Mouse (Mus musculus): ENCODE data around the gene Cacna2d3.

The Cacna2d3 gene

DNA sequence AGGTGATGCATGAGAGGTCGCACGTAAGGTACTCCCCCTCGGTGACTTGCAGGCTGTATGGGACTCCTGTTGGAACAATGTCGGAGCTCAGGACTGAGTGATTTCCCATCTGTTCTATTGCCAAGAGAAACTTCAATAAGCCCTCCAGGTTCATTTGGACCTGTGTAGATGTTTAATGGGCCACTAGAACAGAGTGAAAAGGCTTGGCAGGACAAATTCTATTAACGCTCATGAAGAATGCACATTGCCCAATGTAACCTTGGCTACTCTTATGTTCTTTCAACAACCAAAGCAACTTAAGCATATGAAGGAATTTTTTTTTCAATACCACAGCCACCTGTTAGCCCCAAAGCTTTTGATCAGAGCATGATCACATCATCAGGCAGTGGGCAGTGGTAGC lies 451.1 kb downstream of the Cacna2d3 start:
- H3K4me1 ChIP-seq (replicated peaks; ENCODE audit: low read depth, low read length), result peaks cover 29% of the 10 kb centered on the region
- H3K27me3 ChIP-seq (ENCODE audit: insufficient read depth, low read length), result no peaks in the 10 kb centered on the region
- H3K9me3 ChIP-seq (ENCODE audit: low read length), result no peaks in the 10 kb centered on the region
- TF ChIP-seq POU5F1 (IDR thresholded peaks at IDR 0.05; ENCODE audit: borderline replicate concordance, low read length) (no peak), CTCF (conservative IDR thresholded peaks at IDR 0.05; ENCODE audit: low read length) (no peak), NANOG (IDR thresholded peaks at IDR 0.05; ENCODE audit: borderline replicate concordance, low read length) (no peak)
- H3K4me3 ChIP-seq (replicated peaks; ENCODE audit: low read length), result no peak overlapping the region
- no peaks in the 10 kb centered on the region for H3K36me3 ChIP-seq (ENCODE audit: insufficient read depth, low read length)

DNA sequence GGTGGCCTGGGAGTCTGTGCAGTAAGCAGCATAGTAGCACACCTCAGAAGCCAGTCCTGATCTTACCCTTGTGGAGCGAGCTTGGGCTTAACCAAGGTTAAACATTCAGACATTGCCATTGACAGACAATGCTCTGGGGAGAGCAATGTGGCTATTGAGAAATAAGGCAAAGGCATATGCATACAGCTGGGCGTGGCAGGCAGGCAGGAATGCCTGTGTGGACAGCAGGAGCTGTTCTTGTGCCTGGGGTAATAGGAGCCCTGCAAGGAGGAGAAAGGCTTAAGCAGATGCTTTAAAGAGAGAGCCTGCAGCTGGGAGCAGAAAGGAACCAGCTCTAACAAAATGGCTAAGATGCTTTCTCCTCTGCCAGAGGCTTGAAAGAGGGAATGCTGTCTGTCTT lies 451.8 kb downstream of the Cacna2d3 start:
- H3K27me3 ChIP-seq (ENCODE audit: insufficient read depth, low read length), result no peaks in the 10 kb centered on the region

DNA sequence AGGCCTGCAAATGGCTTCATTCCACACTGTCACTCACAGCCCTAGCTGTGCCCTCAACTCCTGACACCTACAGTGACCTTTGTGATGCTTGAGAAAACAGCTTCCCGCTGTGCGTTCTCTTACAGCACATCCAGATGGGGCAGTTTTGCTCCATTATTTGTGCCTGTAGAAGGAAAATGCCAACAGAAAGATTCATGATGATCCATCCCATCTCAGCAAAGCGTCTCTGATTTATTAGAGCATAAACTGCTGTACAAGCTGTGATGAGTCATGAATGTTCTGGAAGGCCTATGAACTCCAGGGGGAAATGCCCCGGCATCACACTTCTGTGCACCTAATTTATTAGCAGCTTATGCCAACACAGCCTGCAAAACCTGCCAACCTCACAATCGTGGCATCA lies 453.1 kb downstream of the Cacna2d3 start:
- Histone ChIP-seq H3K4me1 (replicated peaks; ENCODE audit: low read depth, low read length) (peaks cover 29% of the 10 kb centered on the region), H3K27me3 (ENCODE audit: insufficient read depth, low read length) (no peaks in the 10 kb centered on the region), H3K4me3 (replicated peaks; ENCODE audit: low read length) (no peak overlapping the region), H3K9me3 (ENCODE audit: low read length) (no peaks in the 10 kb centered on the region), H3K36me3 (ENCODE audit: insufficient read depth, low read length) (no peaks in the 10 kb centered on the region)
- TF ChIP-seq POU5F1 (IDR thresholded peaks at IDR 0.05; ENCODE audit: borderline replicate concordance, low read length), result no peak
- TF ChIP-seq NANOG (IDR thresholded peaks at IDR 0.05; ENCODE audit: borderline replicate concordance, low read length), result peak; percentile 57; the same call in 1 of the 2 replicates
- TF ChIP-seq CTCF (conservative IDR thresholded peaks at IDR 0.05; ENCODE audit: low read length), result no peak

More for the DNA sequence above, 451.8 kb downstream of the Cacna2d3 start:
- no peaks in the 10 kb centered on the region for H3K9me3 ChIP-seq (ENCODE audit: low read length)
- TF ChIP-seq POU5F1 (IDR thresholded peaks at IDR 0.05; ENCODE audit: borderline replicate concordance, low read length) (no peak), NANOG (IDR thresholded peaks at IDR 0.05; ENCODE audit: borderline replicate concordance, low read length) (no peak), CTCF (conservative IDR thresholded peaks at IDR 0.05; ENCODE audit: low read length) (no peak)
- H3K4me3 ChIP-seq (replicated peaks; ENCODE audit: low read length), result no peak overlapping the region
- H3K4me1 ChIP-seq (replicated peaks; ENCODE audit: low read depth, low read length), result peaks cover 29% of the 10 kb centered on the region
- no peaks in the 10 kb centered on the region for H3K36me3 ChIP-seq (ENCODE audit: insufficient read depth, low read length)

DNA sequence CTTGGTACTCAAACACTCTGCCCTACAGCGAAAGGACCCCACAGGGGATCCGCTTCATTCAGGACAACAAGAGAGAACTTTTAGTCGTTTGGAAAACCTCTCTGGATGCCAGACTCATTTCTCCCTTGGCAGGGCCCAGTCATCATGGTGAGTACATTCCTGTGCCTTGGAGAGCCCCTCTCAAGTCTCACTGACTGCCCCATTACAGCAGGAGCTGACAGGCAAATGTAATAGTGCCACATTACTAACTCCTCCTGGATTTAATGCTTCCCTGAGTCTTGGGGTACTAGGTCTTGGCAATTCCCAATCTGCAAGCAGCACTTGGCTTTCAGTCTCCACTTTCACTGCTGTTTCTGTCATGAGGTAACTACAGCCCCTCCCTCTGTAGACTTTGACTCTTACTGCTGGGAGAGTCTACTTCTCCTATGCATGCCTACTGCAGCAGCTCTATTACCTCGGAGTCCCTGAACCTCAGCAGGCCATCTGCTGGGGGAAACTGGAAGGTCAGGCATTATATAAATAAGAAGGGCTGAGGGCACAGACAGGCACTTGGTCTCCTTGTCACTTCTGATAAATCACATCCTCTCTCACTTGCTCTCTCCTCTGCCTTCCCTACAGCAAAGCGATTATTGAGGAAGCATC lies 454.3 kb downstream of the Cacna2d3 start:
- Histone ChIP-seq H3K27me3 (ENCODE audit: insufficient read depth, low read length) (no peaks in the 10 kb centered on the region), H3K4me3 (replicated peaks; ENCODE audit: low read length) (no peak overlapping the region), H3K4me1 (replicated peaks; ENCODE audit: low read depth, low read length) (peaks cover 29% of the 10 kb centered on the region), H3K9me3 (ENCODE audit: low read length) (no peaks in the 10 kb centered on the region), H3K36me3 (ENCODE audit: insufficient read depth, low read length) (no peaks in the 10 kb centered on the region)
- peak; percentile 19 for TF ChIP-seq CTCF (conservative IDR thresholded peaks at IDR 0.05; ENCODE audit: low read length)
- TF ChIP-seq NANOG (IDR thresholded peaks at IDR 0.05; ENCODE audit: borderline replicate concordance, low read length), result no peak

DNA sequence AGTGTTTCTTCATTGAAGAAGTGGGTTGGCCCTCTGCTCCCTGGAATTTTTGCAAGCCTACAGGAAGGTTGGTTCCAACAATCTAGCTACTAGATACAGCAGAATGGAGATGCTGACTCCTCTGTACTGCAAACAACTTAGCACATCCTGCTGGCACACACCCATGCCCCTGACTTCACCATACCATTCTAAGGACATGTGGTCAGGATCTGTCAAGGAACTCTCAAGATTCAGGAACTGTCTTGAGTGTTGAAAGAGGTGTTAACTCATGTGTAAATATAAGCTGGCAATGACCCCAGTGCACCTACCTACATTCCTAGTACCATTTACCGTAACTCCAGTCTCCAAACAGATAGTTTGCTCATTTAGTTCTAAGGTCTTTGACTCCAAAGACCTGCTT lies 461.0 kb downstream of the Cacna2d3 start:
- H3K36me3 ChIP-seq (ENCODE audit: insufficient read depth, low read length), result no peaks in the 10 kb centered on the region
- no peaks in the 10 kb centered on the region for H3K9me3 ChIP-seq (ENCODE audit: low read length)
- TF ChIP-seq CTCF (conservative IDR thresholded peaks at IDR 0.05; ENCODE audit: low read length), result no peak
- no peak for TF ChIP-seq NANOG (IDR thresholded peaks at IDR 0.05; ENCODE audit: borderline replicate concordance, low read length)
- no peak for TF ChIP-seq POU5F1 (IDR thresholded peaks at IDR 0.05; ENCODE audit: borderline replicate concordance, low read length)
- no peaks in the 10 kb centered on the region for H3K4me1 ChIP-seq (replicated peaks; ENCODE audit: low read depth, low read length)
- no peaks in the 10 kb centered on the region for H3K27me3 ChIP-seq (ENCODE audit: insufficient read depth, low read length)
- H3K4me3 ChIP-seq (replicated peaks; ENCODE audit: low read length), result no peak overlapping the region

DNA sequence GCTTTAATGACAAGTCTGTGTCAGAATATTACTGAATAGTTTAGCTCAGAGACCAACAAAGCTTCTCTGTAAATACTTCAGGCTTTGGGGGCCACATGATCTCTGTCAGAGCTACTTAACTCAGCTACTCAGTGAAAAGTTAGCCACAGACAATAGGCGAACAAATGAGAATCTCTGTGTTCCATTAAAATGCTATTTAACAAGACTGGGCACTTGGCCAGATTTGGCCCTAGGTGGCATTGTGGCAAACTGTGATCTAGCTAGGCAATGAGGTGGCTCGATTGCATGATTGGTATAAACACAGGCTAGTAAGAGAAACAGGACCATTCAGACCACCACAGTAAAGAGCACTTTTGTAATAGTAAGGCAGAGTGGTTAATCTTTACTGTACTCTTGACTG lies 478.1 kb downstream of the Cacna2d3 start:
- Histone ChIP-seq H3K4me1 (replicated peaks; ENCODE audit: low read depth, low read length) (no peaks in the 10 kb centered on the region), H3K36me3 (ENCODE audit: insufficient read depth, low read length) (no peaks in the 10 kb centered on the region), H3K4me3 (replicated peaks; ENCODE audit: low read length) (no peak overlapping the region), H3K9me3 (ENCODE audit: low read length) (peaks cover 8% of the 10 kb centered on the region; the same call in 1 of the 2 replicates), H3K27me3 (ENCODE audit: insufficient read depth, low read length) (no peaks in the 10 kb centered on the region)
- TF ChIP-seq NANOG (IDR thresholded peaks at IDR 0.05; ENCODE audit: borderline replicate concordance, low read length) (no peak), POU5F1 (IDR thresholded peaks at IDR 0.05; ENCODE audit: borderline replicate concordance, low read length) (no peak), CTCF (conservative IDR thresholded peaks at IDR 0.05; ENCODE audit: low read length) (no peak)

DNA sequence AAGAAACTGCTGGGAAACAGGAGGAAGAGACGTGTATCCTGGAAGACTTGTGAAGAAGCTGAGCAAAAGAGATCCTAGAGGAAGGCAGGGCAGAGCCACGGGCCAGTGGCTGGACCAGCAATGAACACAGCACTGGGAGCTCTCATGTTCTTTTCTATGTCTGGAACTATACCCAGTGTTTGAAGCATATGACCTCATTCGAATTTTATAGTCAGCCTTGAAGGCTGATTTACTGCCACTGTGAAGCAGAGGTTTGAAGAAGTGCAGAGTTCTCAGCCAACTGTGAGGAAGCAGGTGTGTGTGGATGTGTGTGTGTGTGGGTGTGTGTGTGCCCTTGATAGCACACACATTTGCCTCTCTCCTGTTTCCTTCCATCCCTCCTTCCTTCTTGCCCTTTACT lies 483.2 kb downstream of the Cacna2d3 start:
- TF ChIP-seq POU5F1 (IDR thresholded peaks at IDR 0.05; ENCODE audit: borderline replicate concordance, low read length), result no peak
- no peak for TF ChIP-seq CTCF (conservative IDR thresholded peaks at IDR 0.05; ENCODE audit: low read length)
- no peak for TF ChIP-seq NANOG (IDR thresholded peaks at IDR 0.05; ENCODE audit: borderline replicate concordance, low read length)
- H3K4me3 ChIP-seq (replicated peaks; ENCODE audit: low read length), result no peak overlapping the region
- no peaks in the 10 kb centered on the region for H3K27me3 ChIP-seq (ENCODE audit: insufficient read depth, low read length)
- H3K36me3 ChIP-seq (ENCODE audit: insufficient read depth, low read length), result no peaks in the 10 kb centered on the region
- H3K9me3 ChIP-seq (ENCODE audit: low read length), result peaks cover 8% of the 10 kb centered on the region; the same call in 1 of the 2 replicates
- H3K4me1 ChIP-seq (replicated peaks; ENCODE audit: low read depth, low read length), result no peaks in the 10 kb centered on the region

DNA sequence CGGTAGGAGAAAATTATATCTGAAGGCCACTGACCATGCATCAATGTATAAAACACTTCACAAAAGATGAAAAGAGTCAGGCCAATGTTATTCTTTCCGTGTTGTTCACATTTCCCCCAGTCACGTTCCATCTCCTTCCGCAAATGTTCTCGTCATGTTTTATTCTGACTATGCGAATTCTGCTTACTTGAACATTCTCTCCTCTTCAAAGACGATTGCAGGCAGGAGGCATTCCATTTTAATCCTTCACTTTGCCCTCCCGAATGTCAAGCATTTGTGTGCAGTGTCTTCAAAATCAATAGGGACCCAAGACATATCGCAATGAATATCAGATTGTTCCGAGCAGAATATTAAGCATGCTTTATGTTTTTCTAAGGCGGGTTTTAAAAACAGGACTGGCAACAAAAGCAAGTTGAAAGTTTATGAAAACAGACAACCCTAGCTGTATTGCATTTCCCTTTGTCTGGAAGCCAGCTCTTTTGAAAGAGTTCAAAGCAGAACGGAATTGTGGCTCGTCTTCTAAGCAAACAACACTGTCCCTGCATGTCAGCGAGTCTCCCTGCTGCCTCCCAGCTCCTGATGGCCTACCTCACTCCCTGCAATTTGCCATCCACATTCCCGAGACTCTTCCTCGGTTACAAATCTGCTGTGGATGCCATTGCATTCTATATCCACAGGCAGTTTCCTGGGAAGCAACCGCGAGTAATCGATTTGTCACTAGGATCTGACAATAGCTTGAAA lies 492.5 kb downstream of the Cacna2d3 start:
- Histone ChIP-seq H3K4me3 (replicated peaks; ENCODE audit: low read length) (no peak overlapping the region), H3K27me3 (ENCODE audit: insufficient read depth, low read length) (no peaks in the 10 kb centered on the region), H3K36me3 (ENCODE audit: insufficient read depth, low read length) (no peaks in the 10 kb centered on the region), H3K9me3 (ENCODE audit: low read length) (no peaks in the 10 kb centered on the region), H3K4me1 (replicated peaks; ENCODE audit: low read depth, low read length) (no peaks in the 10 kb centered on the region)
- TF ChIP-seq POU5F1 (IDR thresholded peaks at IDR 0.05; ENCODE audit: borderline replicate concordance, low read length), result no peak
- TF ChIP-seq NANOG (IDR thresholded peaks at IDR 0.05; ENCODE audit: borderline replicate concordance, low read length), result no peak
- no peak for TF ChIP-seq CTCF (conservative IDR thresholded peaks at IDR 0.05; ENCODE audit: low read length)

Measured in E14TG2a.4 (cell line).